Mouse (Mus musculus): ENCODE results near the gene Ntm.

The Ntm gene

DNA sequence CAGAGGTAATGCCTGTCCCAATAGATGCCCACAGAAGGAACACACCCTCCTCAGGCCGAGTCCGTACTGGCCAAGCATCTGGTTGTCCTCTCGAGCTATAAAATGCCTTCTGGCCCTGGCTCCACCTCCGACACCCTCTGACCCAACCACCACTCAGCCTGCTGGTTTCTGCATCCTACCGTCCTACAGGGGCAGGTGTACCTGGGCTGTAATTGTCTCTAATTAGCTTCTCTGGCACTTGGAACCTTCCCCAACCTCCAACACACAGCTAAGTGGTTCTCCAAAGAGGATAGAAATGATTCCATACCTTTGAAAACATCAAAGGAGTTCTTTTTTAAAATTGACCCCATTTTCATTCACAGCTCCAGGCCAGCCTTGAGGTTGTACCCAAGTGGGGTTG, 311.1 kb downstream of the Ntm start:
- no peak for DNase-seq

DNA sequence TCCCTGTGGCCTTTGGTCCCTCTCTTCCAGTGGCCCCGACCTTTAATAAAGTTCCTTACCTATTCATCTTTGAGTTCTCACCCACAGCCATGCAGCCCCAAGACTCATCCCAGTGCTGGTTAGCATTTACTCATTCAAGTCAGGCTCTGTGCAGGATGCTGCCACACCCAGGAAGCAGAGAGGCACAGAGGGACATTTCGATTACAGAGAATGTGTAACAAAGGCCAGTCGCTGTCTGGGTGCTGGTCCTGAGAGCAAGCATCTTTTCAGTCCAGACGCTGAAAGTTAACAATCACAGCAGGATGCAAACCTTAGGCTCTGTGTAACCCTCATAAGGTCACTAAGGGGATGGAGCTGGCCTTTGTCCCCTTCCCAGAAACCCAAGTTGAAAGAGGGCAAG, 311.7 kb downstream of the Ntm start:
- no peak for DNase-seq

DNA sequence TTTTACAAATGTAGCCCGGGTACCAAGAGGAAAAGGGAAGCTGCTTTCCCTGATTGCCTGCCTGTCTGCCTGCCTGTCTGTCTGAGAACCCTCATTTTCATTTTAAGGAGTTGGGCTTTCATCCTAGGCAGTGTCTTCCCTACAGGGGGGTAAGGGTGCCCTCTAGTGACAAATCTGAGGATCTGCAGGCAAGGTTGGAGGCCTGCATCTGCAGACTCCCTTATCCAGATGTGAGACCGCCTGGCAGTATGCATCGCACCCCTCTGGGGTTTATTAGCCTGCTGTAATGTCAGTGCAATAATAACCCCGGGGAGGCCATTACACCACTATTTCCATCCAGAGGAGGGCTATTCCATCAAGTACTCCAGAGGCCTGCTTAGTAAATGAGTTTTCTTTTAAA, 312.3 kb downstream of the Ntm start:
- DNase-seq: no peak

GRCm38 (mm10) chr9:29650266-29650665, 312.7 kb downstream of the Ntm start:
- no peak for DNase-seq

- no peak for DNase-seq
These were observed 314.7 kb downstream of the Ntm start for GRCm38 (mm10) chr9:29648256-29648655.

GRCm38 (mm10) chr9:29647764-29648163, 315.2 kb downstream of the Ntm start:
- no peak for DNase-seq

GRCm38 (mm10) chr9:29645796-29646400, 317.0 kb downstream of the Ntm start:
- no peak for DNase-seq

GRCm38 (mm10) chr9:29642997-29643657, 319.8 kb downstream of the Ntm start:
- peak; percentile 9 to 11 for DNase-seq

DNA sequence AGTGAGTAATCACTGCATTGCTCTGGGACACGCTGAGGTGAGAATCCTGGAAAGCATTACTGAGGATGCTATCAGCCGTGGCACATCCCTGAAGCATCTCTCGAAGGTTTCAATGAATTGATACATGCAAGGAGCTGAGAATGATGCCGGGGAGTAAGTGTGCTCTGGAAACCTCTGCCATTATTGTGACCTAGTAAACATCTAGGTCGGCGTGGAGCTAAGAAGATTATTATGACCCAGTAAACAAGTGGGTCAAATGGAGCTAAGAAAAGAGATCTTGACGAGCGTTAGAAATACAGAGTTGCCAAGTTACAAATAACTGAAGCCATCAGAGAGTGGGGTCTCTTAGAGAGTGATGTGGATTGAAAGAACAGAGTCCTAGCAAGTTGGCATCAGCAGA, 325.6 kb downstream of the Ntm start:
- DNase-seq: no peak

- DNase-seq: no peak
These were observed 345.8 kb downstream of the Ntm start for GRCm38 (mm10) chr9:29617181-29617580.

GRCm38 (mm10) chr9:29612020-29612612, 350.8 kb downstream of the Ntm start:
- no peak for DNase-seq

GRCm38 (mm10) chr9:29610867-29611266, 352.1 kb downstream of the Ntm start:
- no peak for DNase-seq

- no peak for DNase-seq
These were observed 365.3 kb downstream of the Ntm start for GRCm38 (mm10) chr9:29597665-29598064.

DNA sequence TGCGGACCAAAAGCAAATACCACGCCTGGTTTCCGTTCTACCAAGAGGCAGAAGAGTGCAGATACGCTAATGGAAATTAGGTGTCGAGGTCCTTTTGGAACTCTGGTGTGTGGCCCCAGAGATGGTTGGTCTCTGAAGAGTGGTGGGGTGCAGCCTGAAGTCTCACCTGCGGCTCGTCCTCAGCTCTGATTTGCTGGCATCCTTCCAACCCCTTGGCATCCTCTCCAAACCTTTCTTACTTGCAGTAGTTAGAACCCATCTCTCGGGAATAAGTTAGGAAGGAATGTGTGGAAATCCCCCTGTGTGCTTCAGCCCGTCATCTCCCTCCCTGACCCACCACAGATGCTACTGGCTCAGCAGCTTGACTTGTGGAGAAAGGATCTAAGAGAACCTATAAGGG, 367.6 kb downstream of the Ntm start:
- DNase-seq: no peak

GRCm38 (mm10) chr9:29594537-29595294, 368.2 kb downstream of the Ntm start:
- no peak for DNase-seq

DNA sequence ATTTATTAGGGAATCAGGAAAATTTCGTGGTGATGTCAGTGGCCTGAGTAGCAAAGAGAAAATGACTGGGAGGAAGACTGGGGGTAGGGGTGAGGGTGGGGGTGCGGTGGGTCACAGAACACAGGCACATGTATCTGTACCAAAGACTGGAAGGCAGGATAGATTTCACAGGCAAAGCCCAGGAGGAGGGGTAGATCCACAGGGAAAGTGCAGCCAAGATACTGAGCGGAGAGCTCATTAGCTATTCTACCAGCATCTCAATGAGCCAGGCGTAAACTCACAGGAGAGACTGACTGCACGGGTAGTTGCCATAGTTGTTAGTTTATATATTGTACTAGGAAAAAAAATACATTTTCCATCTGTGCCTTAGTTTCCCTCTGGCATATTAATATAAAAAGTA, 375.6 kb downstream of the Ntm start:
- no peak for DNase-seq

DNA sequence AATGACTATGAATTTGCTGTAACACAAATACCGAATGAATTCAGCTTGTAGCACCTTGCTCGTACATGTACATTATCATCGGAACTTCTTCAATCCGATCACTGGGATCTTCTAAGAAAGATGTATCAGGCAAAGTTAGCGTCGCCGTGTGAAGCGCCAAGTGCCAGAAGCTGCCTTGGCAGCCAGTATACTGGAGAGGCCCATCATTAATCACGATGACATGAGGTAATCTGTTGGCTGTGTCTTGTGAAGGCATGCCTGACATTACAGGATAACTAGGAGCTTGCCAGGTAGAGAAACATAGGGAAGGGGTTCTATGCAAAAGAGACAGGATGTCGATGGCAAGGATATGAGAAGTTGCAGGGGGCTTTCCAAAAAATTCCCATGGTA, 376.6 kb downstream of the Ntm start:
- DNase-seq: no peak

GRCm38 (mm10) chr9:29585746-29586380, 377.1 kb downstream of the Ntm start:
- DNase-seq: no peak

- no peak for DNase-seq
These were observed 384.7 kb downstream of the Ntm start for GRCm38 (mm10) chr9:29578226-29578625.

DNA sequence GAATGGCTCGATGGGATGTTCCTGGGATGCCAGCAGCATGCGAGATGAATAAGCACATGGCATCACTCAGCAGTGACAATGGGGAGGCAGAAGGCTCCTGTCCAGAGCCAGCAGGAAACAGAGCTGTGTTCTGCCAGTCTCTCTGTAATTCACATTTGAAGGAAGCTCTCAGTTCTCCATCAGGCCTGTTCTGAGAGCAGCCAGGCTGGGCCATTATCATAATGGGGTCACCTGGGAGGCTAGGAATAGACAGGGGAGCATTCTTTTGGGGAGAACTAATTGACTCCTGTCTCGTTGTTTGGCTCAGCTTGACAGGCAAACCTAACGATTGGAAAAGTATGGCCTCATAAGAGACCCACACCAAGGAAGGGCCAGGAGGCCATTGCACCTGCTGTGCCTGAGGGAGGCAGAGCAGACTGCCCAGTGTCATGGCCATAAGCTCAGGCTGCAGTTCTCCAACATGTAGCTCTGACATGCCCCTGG, 386.8 kb downstream of the Ntm start:
- no peak for DNase-seq

DNA sequence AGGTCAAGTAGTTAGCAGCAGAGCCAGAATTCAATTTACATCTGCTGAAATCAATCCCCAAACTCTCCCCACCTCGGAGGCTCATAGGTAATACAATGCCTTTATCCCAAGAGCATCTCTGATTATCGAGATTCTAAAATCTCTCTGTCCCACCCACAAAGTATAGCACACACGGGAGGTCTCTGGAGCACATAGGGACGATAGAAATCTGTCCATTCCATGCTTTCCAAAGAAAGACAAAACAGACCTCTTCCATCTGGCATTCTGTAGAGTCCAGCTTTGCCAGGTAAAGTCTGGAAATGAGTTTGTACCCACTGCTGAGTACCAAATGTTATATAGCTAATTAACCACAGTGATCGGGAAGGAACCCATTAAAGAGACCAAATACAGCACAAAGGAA, 388.4 kb downstream of the Ntm start:
- DNase-seq: no peak

GRCm38 (mm10) chr9:29568571-29568970, 394.4 kb downstream of the Ntm start:
- no peak for DNase-seq

DNA sequence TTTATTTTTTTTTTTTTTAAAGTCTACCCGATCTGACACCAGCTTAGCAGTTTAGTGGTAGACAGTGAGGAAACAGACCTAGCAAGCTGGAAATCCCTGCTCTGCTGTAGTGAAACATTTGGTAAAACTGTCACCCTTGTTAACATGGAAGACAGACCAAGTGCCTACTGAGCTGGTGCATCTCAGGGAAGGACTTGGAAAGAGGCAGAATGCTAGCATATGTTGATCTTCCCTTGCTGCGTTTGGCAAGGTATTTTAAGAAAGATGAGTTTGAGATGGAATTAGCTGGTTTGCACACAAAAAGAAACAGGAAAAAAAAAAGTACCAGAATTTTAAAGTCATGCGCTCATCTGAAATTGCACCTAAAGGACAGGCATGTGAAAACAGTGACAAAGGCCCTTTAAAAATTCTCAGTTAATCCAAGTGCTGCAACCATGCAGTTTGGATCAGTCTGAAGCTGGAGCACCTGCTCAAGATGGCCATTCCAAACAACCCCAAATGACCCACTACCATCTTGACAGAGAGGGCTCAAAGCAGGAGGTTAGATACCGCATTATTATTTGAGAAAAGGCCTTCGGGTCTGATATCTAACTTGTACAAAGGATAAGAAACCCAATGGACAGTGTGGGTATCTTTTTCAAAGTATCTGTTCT, 400.4 kb downstream of the Ntm start:
- no peak for DNase-seq
